14 mouse cellular contexts compared by ENCODE assay signal in the genomic region with DNA sequence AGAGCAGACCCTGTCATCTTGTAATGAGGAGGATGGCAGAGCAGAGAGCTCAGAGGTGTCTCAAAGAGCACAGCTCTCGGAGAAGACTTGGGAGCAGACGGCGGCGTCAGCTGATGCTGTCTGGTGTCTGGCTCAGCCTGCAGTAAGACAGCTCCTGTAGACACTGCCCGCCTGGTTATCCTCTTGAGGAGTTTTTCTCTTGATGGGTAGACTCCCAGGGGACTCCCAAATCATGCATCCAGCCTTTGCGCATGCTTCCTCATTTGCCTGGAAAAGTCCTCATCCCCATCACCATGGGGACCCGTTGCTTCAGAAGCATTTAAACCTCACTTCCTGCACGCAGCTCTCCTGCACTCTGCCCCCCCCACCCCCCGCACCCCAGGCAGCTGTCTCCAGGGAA.
DNase-seq lines count a peak whose midpoint lies in the region; ATAC-seq lines count a peak whose summit lies in the region.
"Had no signal": no experiment of that assay in that cellular context is flagged by ENCODE, and none has a peak within 500 bp of the region (broad histone marks: within the 10 kb centered on the region; RNA-seq: fewer than 3 reads in every experiment).

No protein-coding gene starts in this region.

- H3K9me3 ChIP-seq in midbrain, embryonic 10.5 days (replicated peaks) = no peaks in the 10 kb centered on the region
- H3K9me3 ChIP-seq in midbrain, embryonic 11.5 days (ENCODE audit: control insufficient read depth, low read length) = no peaks in the 10 kb centered on the region
- H3K9me3 ChIP-seq in midbrain, embryonic 16.5 days (replicated peaks; ENCODE audit: control insufficient read depth, low read length, poor library complexity, severe bottlenecking) = no peaks in the 10 kb centered on the region
- H3K9me3 ChIP-seq: limb, embryonic 15.5 days had no signal

- H3K36me3 ChIP-seq in midbrain, embryonic 10.5 days = no peaks in the 10 kb centered on the region
- no peaks in the 10 kb centered on the region for H3K36me3 ChIP-seq in midbrain, embryonic 11.5 days (ENCODE audit: control insufficient read depth, insufficient read depth, low read length)
- no peaks in the 10 kb centered on the region for H3K36me3 ChIP-seq in midbrain, embryonic 16.5 days (ENCODE audit: control insufficient read depth, insufficient read depth, low read length)
- H3K36me3 ChIP-seq: limb, embryonic 15.5 days had no signal

- H3K4me1 ChIP-seq in midbrain, embryonic 10.5 days = peaks cover 7% of the 10 kb centered on the region
- no peaks in the 10 kb centered on the region for H3K4me1 ChIP-seq in midbrain, embryonic 11.5 days (ENCODE audit: control insufficient read depth, insufficient read depth, low read length)
- H3K4me1 ChIP-seq in midbrain, embryonic 16.5 days (ENCODE audit: control insufficient read depth, insufficient read depth, low read length) = no peaks in the 10 kb centered on the region; the same call in 1 of the 2 replicates
- H3K4me1 ChIP-seq: limb, embryonic 15.5 days had no signal

- 67% methylated on average over 9 of the region's 9 CpGs for WGBS in midbrain, embryonic 10.5 days
- 69% methylated on average over 9 of the region's 9 CpGs for WGBS in midbrain, embryonic 11.5 days
- WGBS in midbrain, embryonic 16.5 days = 50% methylated on average over 9 of the region's 9 CpGs

- H3K27me3 ChIP-seq in midbrain, embryonic 10.5 days (ENCODE audit: low read depth, poor library complexity, severe bottlenecking) = no peaks in the 10 kb centered on the region
- no peaks in the 10 kb centered on the region for H3K27me3 ChIP-seq in midbrain, embryonic 11.5 days (ENCODE audit: control insufficient read depth, insufficient read depth, low read length)
- no peaks in the 10 kb centered on the region for H3K27me3 ChIP-seq in midbrain, embryonic 16.5 days (ENCODE audit: control insufficient read depth, insufficient read depth, low read depth, low read length)
- H3K27me3 ChIP-seq: limb, embryonic 15.5 days had no signal

- 0 out of 2 replicates have a peak overlapping the region, but pooled peaks have one; percentile 23 for H3K27ac ChIP-seq in midbrain, embryonic 10.5 days (replicated peaks)
- H3K27ac ChIP-seq in midbrain, embryonic 11.5 days (ENCODE audit: low read depth, low read length) = no peak overlapping the region
- no peak overlapping the region for H3K27ac ChIP-seq in midbrain, embryonic 16.5 days (ENCODE audit: low read length)
- H3K27ac ChIP-seq: limb, embryonic 15.5 days had no signal

- no peak overlapping the region for H3K4me3 ChIP-seq in midbrain, embryonic 10.5 days
- H3K4me3 ChIP-seq in midbrain, embryonic 11.5 days (ENCODE audit: low read depth, low read length) = no peak overlapping the region
- no peak overlapping the region for H3K4me3 ChIP-seq in midbrain, embryonic 16.5 days (ENCODE audit: low read depth, low read length)
- H3K4me3 ChIP-seq: limb, embryonic 15.5 days had no signal

- ATAC-seq in midbrain, embryonic 11.5 days (ENCODE audit: low FRiP score) = no peak
- ATAC-seq in midbrain, embryonic 16.5 days = no peak
- no peak for ATAC-seq in megakaryocyte-erythroid progenitor cell, adult 5-6 weeks (replicated peaks; ENCODE audit: low FRiP score, low TSS enrichment, poor library complexity, severe bottlenecking)
- ATAC-seq: inflammation-experienced regulatory T-cells, adult 6 months had no signal

- peak; percentile 40 for DNase-seq in heart, adult 11 months
- no peak for DNase-seq in heart, adult 9 months (ENCODE audit: low spot score in 2 of 2)
- DNase-seq in midbrain, embryonic 10.5 days (ENCODE audit: low spot score) = no peak
- no peak for DNase-seq in midbrain, embryonic 11.5 days (ENCODE audit: low spot score, missing footprints)
- DNase-seq in natural killer cell, adult 2 months (ENCODE audit: low spot score in 2 of 2) = no peak
- no peak for DNase-seq in thymus, postnatal 36 days
- DNase-seq: cerebellum, adult 18-20 months; kidney, postnatal 4 days; lung, adult 2 months; thymus, postnatal 14 days had no signal

- H3K4me2 ChIP-seq in midbrain, embryonic 11.5 days = no peak overlapping the region
- H3K4me2 ChIP-seq in midbrain, embryonic 16.5 days (ENCODE audit: low read length) = peak overlapping the region; percentile 33
- H3K4me2 ChIP-seq: limb, embryonic 15.5 days had no signal

- H3K9ac ChIP-seq in midbrain, embryonic 11.5 days (ENCODE audit: low read length) = no peak overlapping the region
- H3K9ac ChIP-seq in midbrain, embryonic 16.5 days (ENCODE audit: low read depth, low read length) = no peak overlapping the region
- H3K9ac ChIP-seq: limb, embryonic 15.5 days had no signal
